Mouse (Mus musculus): ENCODE measurements around the gene Col9a2. TPM values are rescaled to one million over a fixed set of nuclear protein-coding genes. Genes with fewer than 3 reads are reported as not detected.

Col9a2 gene
- polyA plus RNA-seq, 1 experiment from 2014 or later, result 5.9 TPM

DNA sequence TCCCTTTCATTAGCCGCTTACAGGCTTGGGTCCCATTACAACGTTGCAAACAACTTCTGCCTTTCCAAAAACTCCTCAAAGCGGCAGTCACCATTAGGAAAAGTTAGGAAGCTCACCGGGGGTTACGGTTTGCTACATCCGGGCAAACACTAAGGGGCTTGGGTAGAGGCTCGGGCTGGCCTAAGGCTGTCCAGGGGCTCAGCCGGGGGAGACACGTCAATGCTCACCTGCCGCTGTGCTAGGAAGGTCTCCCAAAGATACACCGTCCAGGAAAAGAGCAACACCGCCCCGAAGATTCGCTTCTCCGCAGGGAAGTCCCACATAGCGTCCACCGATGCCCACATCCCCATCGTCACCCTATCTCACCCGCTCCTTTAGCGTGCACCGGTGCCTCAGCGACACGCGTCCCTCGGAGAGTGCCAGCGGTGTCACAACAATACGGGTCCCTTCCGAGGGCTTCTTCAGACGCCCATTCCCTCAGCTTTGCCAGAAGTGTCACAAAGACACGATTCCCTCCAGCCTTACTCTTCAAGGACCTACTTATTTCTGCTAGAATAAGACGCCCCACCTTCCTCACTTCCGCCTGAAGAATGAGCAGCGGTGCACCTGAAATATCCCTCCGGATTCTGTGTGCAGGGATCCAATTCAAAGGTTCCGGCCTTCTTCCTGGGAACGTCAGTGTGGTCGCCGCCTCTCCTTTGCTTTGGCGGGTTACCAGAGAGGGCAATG lies 58.6 kb downstream of the Col9a2 start, which contains the start of gene Zmpste24:
TSS of gene Zmpste24 (minus strand) at position 592 of the 729 bp plus-strand sequence.
- Histone ChIP-seq H3K4me3 (ENCODE audit: low read length) (peak within 1 kb of the TSS; percentile 75), H3K4me2 (ENCODE audit: low read depth, low read length) (peak within 1 kb of the TSS; percentile 80), H3K9me3 (ENCODE audit: control insufficient read depth, low read length) (no peaks in the 10 kb centered on the region), H3K27ac (ENCODE audit: low read length) (peak within 1 kb of the TSS; percentile 20; the same call in 1 of the 2 replicates), H3K4me1 (replicated peaks; ENCODE audit: control insufficient read depth, insufficient read depth, low read length) (peaks cover 4% of the 10 kb centered on the region), H3K27me3 (ENCODE audit: control insufficient read depth, insufficient read depth, low read depth, low read length) (no peaks in the 10 kb centered on the region), H3K9ac (ENCODE audit: low read length) (peak within 1 kb of the TSS; percentile 87), H3K36me3 (ENCODE audit: control insufficient read depth, insufficient read depth, low read length) (peaks cover 18% of the 10 kb centered on the region)
- ATAC-seq (ENCODE audit: low read depth), result peak; percentile 87
- under 1% methylated on average over 39 of the region's 39 CpGs for WGBS

DNA sequence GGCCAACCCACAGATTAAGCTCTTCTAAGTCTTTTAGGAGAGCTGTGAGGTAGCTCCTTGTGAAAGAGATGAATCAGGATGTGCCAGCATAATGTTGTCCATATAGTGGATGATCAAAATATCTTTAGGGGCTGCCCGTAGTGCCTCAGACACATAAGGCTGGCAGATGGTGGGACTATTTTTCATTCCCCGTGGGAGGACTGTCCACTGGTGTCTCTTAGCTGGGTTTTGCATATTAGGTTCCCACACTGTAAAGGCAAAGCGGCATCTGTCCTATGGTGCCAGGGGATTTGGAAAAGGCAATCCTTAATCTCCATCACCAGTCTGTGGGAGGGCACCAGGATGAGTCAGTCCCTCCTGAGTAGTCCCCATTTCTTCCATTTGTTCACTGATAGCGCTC lies 64.1 kb downstream of the Col9a2 start:
- Histone ChIP-seq H3K4me1 (replicated peaks; ENCODE audit: control insufficient read depth, insufficient read depth, low read length) (no peaks in the 10 kb centered on the region), H3K9me3 (ENCODE audit: control insufficient read depth, low read length) (no peaks in the 10 kb centered on the region), H3K36me3 (ENCODE audit: control insufficient read depth, insufficient read depth, low read length) (no peaks in the 10 kb centered on the region), H3K9ac (ENCODE audit: low read length) (no peak overlapping the region), H3K4me3 (ENCODE audit: low read length) (no peak overlapping the region), H3K27me3 (ENCODE audit: control insufficient read depth, insufficient read depth, low read depth, low read length) (no peaks in the 10 kb centered on the region), H3K4me2 (ENCODE audit: low read depth, low read length) (no peak overlapping the region), H3K27ac (ENCODE audit: low read length) (no peak overlapping the region)
- ATAC-seq (ENCODE audit: low read depth), result no peak
- WGBS, result 80% methylated on average over 4 of the region's 4 CpGs

Other genes with a start within 250 kb of the Col9a2 start
- 93.3 and 96.5 TPM in 2 replicates for gene Nfyc, start 207.8 kb upstream of the Col9a2 start, polyA plus RNA-seq (2015; fragmentation: Nextera tagmentation; extraction: Ambion mirVana)
- gene Rims3, start 184.6 kb upstream of the Col9a2 start, polyA plus RNA-seq (2015; fragmentation: Nextera tagmentation; extraction: Ambion mirVana), result 0.69 and 0.73 TPM in 2 replicates
- gene Exo5, start 114.4 kb upstream of the Col9a2 start, polyA plus RNA-seq (2015; fragmentation: Nextera tagmentation; extraction: Ambion mirVana), result 26.8 and 27.2 TPM in 2 replicates
- 6.8 and 7.5 TPM in 2 replicates for gene Zfp69, start 87.7 kb upstream of the Col9a2 start, polyA plus RNA-seq (2015; fragmentation: Nextera tagmentation; extraction: Ambion mirVana)
- 12.3 and 12.6 TPM in 2 replicates for gene Smap2, start 22.1 kb upstream of the Col9a2 start, polyA plus RNA-seq (2015; fragmentation: Nextera tagmentation; extraction: Ambion mirVana)
- gene Zmpste24, start 58.9 kb downstream of the Col9a2 start, polyA plus RNA-seq (2015; fragmentation: Nextera tagmentation; extraction: Ambion mirVana), result 37.9 and 39.8 TPM in 2 replicates
- not detected in 2 replicates for gene Tmco2, start 69.8 kb downstream of the Col9a2 start, polyA plus RNA-seq (2015; fragmentation: Nextera tagmentation; extraction: Ambion mirVana)
- gene Rlf, start 175.7 kb downstream of the Col9a2 start, polyA plus RNA-seq (2015; fragmentation: Nextera tagmentation; extraction: Ambion mirVana), result 20.5 and 24.3 TPM in 2 replicates